Mouse (Mus musculus): Measurements from ENCODE around the gene Nfkbib.

DNA sequence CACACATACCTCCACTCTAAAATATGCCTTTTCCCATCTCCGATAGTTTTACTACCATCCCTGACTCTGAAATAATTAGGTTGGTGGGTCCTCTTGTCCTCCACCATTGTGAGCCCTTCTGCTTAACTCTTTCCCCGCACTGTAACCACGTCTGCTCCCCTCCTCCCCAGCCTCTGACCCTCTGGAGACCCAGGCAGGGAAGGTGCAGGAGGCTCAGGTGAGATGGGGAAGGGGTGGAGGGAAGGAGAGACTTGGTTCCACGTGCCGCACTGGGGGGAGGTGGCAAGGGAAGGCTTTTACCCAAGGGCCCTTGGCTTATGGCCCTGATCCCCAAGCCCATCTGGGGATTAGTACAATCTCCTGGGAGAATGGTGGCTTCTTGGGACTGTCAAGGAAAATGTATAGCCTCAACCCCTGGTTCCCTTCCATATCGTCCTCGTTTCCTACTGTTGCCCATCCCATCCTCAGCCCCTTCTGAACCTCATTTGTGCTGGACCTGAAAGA lies at the start of gene Nfkbib:
- TF ChIP-seq CTCF (IDR thresholded peaks at IDR 0.05; ENCODE audit: borderline replicate concordance, insufficient read depth, low read depth, low read length) (no peak), POLR2A (IDR thresholded peaks at IDR 0.05; ENCODE audit: borderline replicate concordance, insufficient read depth, low read length) (no peak)
